Mouse (Mus musculus) ES-E14 (cell line): ENCODE measurements around the gene Slpi.

ENCODE experiments used
- HCFC1 ChIP-seq: IDR thresholded peaks from 2 replicates; pipeline ENCODE4 v1.6.1; 2012; ENCODE audit warnings: low read length, inconsistent platforms, borderline replicate concordance; ENCODE audit not compliant: insufficient read depth
- MAFK ChIP-seq: IDR thresholded peaks from 2 replicates; pipeline ENCODE4 v1.6.1; 2014; ENCODE audit warnings: mild to moderate bottlenecking, low read depth, low read length, inconsistent platforms; ENCODE audit not compliant: insufficient read depth

DNA sequence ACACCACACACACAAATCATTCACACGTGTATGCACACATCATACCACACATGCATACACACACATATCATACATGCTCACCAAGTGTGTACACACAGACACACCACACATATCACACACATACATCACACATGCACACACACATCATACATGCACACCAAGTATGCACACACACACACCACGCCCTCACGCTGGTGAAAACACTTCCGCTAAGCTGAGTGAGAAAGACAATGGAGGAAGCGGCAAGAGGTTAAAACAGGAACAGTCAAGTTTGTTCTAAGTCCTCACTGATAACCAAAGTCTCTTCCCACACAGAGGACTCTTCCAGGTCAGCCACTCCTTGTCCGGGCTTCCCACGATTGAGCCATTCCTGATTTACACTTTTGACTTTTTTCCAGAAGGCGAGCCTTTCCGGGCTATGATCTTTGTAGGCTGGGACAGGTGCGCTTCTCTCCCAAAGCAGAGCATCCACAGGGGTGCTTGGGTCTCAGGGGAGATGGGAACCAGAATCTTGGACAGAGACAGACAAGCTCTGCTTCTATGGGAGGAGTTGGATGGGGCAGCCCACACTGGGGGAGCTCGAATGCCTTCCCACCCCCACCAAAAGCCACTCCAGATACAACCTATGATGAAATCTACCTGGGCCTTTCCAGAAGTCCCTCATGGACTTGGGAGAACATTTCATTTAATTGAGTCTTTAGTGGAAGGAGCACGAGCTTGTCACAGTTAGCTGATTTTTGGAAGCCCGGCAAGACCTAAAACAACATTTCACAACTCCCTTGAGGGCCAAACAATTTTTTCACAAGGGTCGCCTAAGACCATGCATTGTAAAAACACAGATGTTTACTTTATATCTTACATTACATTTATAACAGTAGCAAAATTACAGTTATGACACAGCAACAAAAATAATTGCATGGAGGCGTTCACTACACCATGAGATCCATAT is 11.1 kb downstream of the Slpi start:
- TF ChIP-seq MAFK = no peak
- no peak for TF ChIP-seq HCFC1
